Comparison of ENCODE assay signal across 15 mouse cellular contexts in genomic region chr7:65610673-65611072, GRCm38 (mm10). TPM values are rescaled to one million over a fixed set of nuclear protein-coding genes. Genes with fewer than 3 reads are reported as not detected.
DNase-seq lines count a peak whose midpoint lies in the region; ATAC-seq lines count a peak whose summit lies in the region.
"Had no signal": no experiment of that assay in that cellular context is flagged by ENCODE, and none has a peak within 500 bp of the region (broad histone marks: within the 10 kb centered on the region; RNA-seq: fewer than 3 reads in every experiment).

No protein-coding gene starts in this region.

- no peak overlapping the region for H3K27ac ChIP-seq in hindbrain, embryonic 16.5 days (ENCODE audit: low read depth, low read length)
- no peak overlapping the region for H3K27ac ChIP-seq in hindbrain, embryonic 12.5 days
- no peak overlapping the region for H3K27ac ChIP-seq in heart, embryonic 10.5 days
- H3K27ac ChIP-seq: embryonic facial prominence, embryonic 12.5 days; embryonic facial prominence, embryonic 15.5 days; heart, adult 2 months; hindbrain, embryonic 14.5 days; intestine, embryonic 15.5 days had no signal

- no peaks in the 10 kb centered on the region for H3K9me3 ChIP-seq in hindbrain, embryonic 16.5 days (ENCODE audit: control insufficient read depth, low read length)
- H3K9me3 ChIP-seq in hindbrain, embryonic 12.5 days (replicated peaks) = no peaks in the 10 kb centered on the region
- H3K9me3 ChIP-seq in heart, embryonic 10.5 days = no peaks in the 10 kb centered on the region
- H3K9me3 ChIP-seq: embryonic facial prominence, embryonic 12.5 days; embryonic facial prominence, embryonic 15.5 days; intestine, embryonic 15.5 days had no signal

- H3K4me2 ChIP-seq in hindbrain, embryonic 16.5 days (ENCODE audit: low read length) = no peak overlapping the region
- no peak overlapping the region for H3K4me2 ChIP-seq in hindbrain, embryonic 12.5 days (replicated peaks)
- H3K4me2 ChIP-seq: embryonic facial prominence, embryonic 12.5 days; embryonic facial prominence, embryonic 15.5 days; heart, embryonic 11.5 days; hindbrain, embryonic 14.5 days; intestine, embryonic 15.5 days had no signal

- ATAC-seq in hindbrain, embryonic 16.5 days = peak; percentile 8; the same call in 1 of the 2 replicates
- no peak for ATAC-seq in hindbrain, embryonic 12.5 days (ENCODE audit: low FRiP score)
- ATAC-seq: intestine, embryonic 15.5 days; Patski had no signal

- no peaks in the 10 kb centered on the region for H3K27me3 ChIP-seq in hindbrain, embryonic 16.5 days (replicated peaks; ENCODE audit: control insufficient read depth, insufficient read depth, low read length)
- H3K27me3 ChIP-seq in hindbrain, embryonic 12.5 days = no peaks in the 10 kb centered on the region
- H3K27me3 ChIP-seq in heart, embryonic 10.5 days (ENCODE audit: insufficient read depth, poor library complexity, severe bottlenecking) = no peaks in the 10 kb centered on the region
- H3K27me3 ChIP-seq: embryonic facial prominence, embryonic 12.5 days; embryonic facial prominence, embryonic 15.5 days; intestine, embryonic 15.5 days; Patski had no signal

- no peak overlapping the region for H3K4me3 ChIP-seq in hindbrain, embryonic 16.5 days (ENCODE audit: low read length)
- no peak overlapping the region for H3K4me3 ChIP-seq in hindbrain, embryonic 12.5 days
- no peak overlapping the region for H3K4me3 ChIP-seq in heart, embryonic 10.5 days
- H3K4me3 ChIP-seq: embryonic facial prominence, embryonic 12.5 days; embryonic facial prominence, embryonic 15.5 days; heart, adult 2 months; intestine, embryonic 15.5 days had no signal

- peak; percentile 16 for DNase-seq in 3T3-L1 (ENCODE audit: low read depth, low spot score)
- peak; percentile 66 for DNase-seq in Muller cell, postnatal 12 days (ENCODE audit: inconsistent ontology term)
- DNase-seq in heart, embryonic 10.5 days (ENCODE audit: low spot score) = no peak
- no peak for DNase-seq in layer of hippocampus, adult 9-11 months
- DNase-seq: gastrocnemius, postnatal 25 days; heart, adult 2 months; kidney, adult 11 months had no signal

- H3K4me1 ChIP-seq in hindbrain, embryonic 16.5 days (ENCODE audit: control insufficient read depth, insufficient read depth, low read depth, low read length) = peaks cover 2% of the 10 kb centered on the region; the same call in 1 of the 2 replicates
- H3K4me1 ChIP-seq in hindbrain, embryonic 12.5 days = no peaks in the 10 kb centered on the region
- H3K4me1 ChIP-seq in heart, embryonic 10.5 days = no peaks in the 10 kb centered on the region
- H3K4me1 ChIP-seq: embryonic facial prominence, embryonic 12.5 days; embryonic facial prominence, embryonic 15.5 days; intestine, embryonic 15.5 days had no signal

- no peaks in the 10 kb centered on the region for H3K36me3 ChIP-seq in hindbrain, embryonic 16.5 days (ENCODE audit: control insufficient read depth, insufficient read depth, low read length)
- no peaks in the 10 kb centered on the region for H3K36me3 ChIP-seq in hindbrain, embryonic 12.5 days
- no peaks in the 10 kb centered on the region for H3K36me3 ChIP-seq in heart, embryonic 10.5 days
- H3K36me3 ChIP-seq: embryonic facial prominence, embryonic 12.5 days; embryonic facial prominence, embryonic 15.5 days; intestine, embryonic 15.5 days had no signal

- no peak overlapping the region for H3K9ac ChIP-seq in hindbrain, embryonic 16.5 days (ENCODE audit: low read depth, low read length)
- no peak overlapping the region for H3K9ac ChIP-seq in hindbrain, embryonic 12.5 days
- H3K9ac ChIP-seq: embryonic facial prominence, embryonic 12.5 days; embryonic facial prominence, embryonic 15.5 days; hindbrain, embryonic 14.5 days; intestine, embryonic 15.5 days had no signal

- 64% methylated on average over 8 of the region's 8 CpGs for WGBS in hindbrain, embryonic 16.5 days
- 84% methylated on average over 8 of the region's 8 CpGs for WGBS in hindbrain, embryonic 12.5 days
- WGBS in heart, embryonic 10.5 days = 71% methylated on average over 8 of the region's 8 CpGs

RNA-seq across cellular contexts. Expression of gene Tarsl2, which starts 34.0 kb away (rescaled TPM):
- polyA plus RNA-seq in hindbrain, embryonic 16.5 days (2015; fragmentation: Nextera tagmentation; extraction: Ambion mirVana) = 19.7 and 20.7 TPM in 2 replicates
- 14.6 and 15.8 TPM in 2 replicates for polyA plus RNA-seq in hindbrain, embryonic 12.5 days (2016; fragmentation: Nextera tagmentation; extraction: Ambion mirVana)
- 13.1 and 17.4 TPM in 2 replicates for polyA plus RNA-seq in heart, embryonic 10.5 days (2016; fragmentation: Nextera tagmentation; extraction: Ambion mirVana)

Comparison
In these comparisons a context has a peak if more than half of its experiments do, and no peak if none do; other contexts are left out.
1. DNase-seq: peak in 3T3-L1 (single experiment) and Muller cell, postnatal 12 days (single experiment); none in heart, embryonic 10.5 days (single experiment) and layer of hippocampus, adult 9-11 months (single experiment).